Mouse (Mus musculus) left cerebral cortex, adult 8-10 months (tissue): ENCODE data around the gene Rassf7. TPM values are rescaled to one million over a fixed set of nuclear protein-coding genes. Genes with fewer than 3 reads are reported as not detected.
"Not testable (repeated sequence)": the region's sequence is repeated elsewhere in the genome, so short reads cannot be mapped to it uniquely, and the experiment has no call there.

Experiments used
- DNase-seq, 2 experiments: peaks; one replicate each; pipeline ENCODE4 v3.0.0; 2022; ENCODE audit warnings: low spot score in 2 of 2
- total RNA-seq, 4 experiments: library from RNA; stranded (reverse); gene quantifications; 2 replicates each; pipeline ENCODE4 v1.2.4; 2022

The Rassf7 gene
- total RNA-seq, 4 experiments from 2014 or later = 0.89 to 2.7 (median 2.4) TPM

- no peak for DNase-seq
These were observed 6.4 kb downstream of the Rassf7 start for GRCm38 (mm10) chr7:141222126-141222467.

DNA sequence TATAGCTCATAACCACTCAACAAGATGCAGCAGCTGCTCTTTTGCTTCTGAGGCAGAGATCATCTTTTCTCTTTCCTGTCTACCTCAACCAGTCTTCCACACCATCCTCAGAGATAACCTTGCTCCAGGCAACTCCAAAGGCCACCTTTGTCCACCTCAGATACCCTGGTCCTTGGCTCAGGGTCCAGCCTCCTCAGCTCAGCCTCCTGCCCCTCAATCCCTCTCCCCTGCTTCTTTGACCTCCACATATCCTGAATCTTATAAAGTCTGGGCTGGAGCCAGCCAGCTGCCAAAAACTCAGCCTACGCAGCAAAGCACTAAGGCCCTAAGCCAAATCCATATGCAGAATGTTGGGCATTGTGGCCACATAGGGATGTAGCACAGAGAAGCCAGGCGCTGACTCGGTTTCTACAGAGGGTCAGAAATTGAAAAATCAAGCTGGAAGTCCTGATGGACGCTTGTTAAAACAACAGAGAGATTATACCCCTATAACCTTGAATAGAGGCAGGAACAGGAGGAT is 7.1 kb downstream of the Rassf7 start:
- DNase-seq = no peak

GRCm38 (mm10) chr7:141226535-141226934 is 10.9 kb downstream of the Rassf7 start:
- no peak for DNase-seq

DNA sequence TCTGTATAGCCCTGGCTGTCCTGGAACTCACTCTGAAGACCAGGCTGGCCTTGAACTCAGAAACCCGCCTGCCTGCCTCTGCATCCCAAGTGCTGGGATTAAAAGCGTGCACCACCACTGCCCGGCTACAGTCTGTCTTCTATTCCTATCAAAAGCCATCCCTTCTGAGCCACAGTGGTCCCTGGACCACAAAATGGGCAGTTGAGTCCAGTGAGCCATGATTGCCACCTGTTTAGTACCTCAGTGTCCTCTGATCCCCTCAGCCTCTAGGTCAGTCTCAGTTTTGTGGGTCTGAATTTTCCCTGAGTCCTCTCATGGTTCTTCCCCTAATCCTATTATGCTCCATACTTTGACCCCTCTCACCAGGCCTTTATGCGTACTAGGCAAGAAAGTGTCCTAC is 12.1 kb downstream of the Rassf7 start:
- no peak for DNase-seq

- DNase-seq = peak; percentile 78 to 91
These were observed 12.8 kb downstream of the Rassf7 start, which contains the start of gene Phrf1 for GRCm38 (mm10) chr7:141228279-141229067. Gene Phrf1 (plus strand): TSS chr7:141228784.

GRCm38 (mm10) chr7:141229702-141230101 is 14.0 kb downstream of the Rassf7 start:
- no peak for DNase-seq

DNA sequence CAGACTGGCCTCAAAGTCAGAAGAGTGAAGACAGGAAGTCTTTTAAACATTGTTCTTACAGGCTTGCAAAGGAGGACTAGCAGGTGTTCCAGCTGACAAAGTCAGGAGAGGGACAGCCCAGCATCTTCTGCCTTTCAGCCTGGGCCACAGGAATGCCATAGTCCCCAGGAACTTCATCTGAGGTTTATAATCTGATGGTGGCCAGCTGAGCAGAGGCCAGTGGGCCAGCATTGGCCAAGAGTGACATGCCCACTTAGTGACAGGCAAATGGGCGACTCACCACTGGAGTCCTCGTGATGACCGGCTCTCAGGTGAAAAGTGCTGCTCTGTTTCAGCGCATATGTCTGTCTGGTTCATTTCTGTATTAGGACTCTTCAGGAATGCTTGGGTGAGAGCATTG is 14.9 kb downstream of the Rassf7 start:
- DNase-seq = no peak

GRCm38 (mm10) chr7:141231111-141231510 is 15.5 kb downstream of the Rassf7 start:
- DNase-seq = no peak

DNA sequence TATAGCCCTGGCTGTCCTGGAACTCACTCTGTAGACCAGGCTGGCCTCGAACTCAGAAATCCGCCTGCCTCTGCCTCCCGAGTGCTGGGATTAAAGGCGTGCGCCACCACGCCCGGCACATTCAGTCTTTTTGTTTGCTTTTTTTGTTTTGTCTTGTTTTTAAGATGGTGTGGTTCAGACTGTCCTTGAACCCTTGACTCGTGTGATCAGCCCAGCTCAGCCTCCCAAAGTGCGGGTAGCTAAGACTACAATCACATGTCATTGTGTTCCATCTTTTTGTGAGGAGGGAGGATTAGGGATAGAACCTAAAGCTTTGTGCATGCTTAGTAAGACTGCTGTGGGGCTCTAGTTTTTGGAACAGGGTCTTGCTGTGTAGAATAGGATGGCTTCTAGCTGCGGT is 15.9 kb downstream of the Rassf7 start:
- DNase-seq = no peak

DNA sequence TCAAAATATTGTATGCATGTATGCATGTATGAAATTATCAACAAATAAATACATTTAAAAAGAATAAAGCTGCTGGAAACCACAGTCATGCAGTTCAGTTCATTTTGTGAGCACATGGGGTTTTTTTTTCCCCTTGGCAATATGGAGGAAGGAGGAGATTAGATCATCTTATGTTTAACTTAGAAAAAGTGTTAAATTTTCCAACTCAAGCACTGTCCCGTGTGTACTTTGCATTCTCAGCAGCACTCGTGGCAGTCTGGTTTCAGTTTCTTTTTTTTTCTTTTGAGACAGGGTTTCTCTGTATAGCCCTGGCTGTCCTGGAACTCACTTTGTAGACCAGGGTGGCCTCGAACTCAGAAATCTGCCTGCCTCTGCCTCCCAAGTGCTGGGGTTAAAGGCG is 34.8 kb downstream of the Rassf7 start:
- DNase-seq = not testable (repeated sequence)

DNA sequence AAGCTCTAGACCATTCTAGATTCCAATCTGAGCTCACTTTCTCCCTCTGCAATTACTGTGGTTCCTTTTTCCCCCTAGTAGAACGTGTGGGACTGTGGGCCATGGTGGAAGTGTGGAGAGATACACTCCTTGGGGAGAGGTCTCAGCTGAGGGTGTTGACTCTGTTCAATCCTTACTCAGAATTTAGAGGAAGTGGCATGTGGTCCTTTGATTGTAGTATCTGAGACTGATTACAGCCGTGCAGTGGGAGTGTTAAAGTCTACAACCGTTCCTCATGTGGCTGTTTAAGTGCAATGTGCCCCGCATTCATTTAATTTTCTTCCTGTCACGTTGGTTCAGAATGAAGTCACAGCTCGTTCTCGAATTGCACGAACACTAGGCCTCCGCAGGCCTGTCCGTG is 40.5 kb downstream of the Rassf7 start:
- DNase-seq = no peak

- DNase-seq = no peak
These were observed 45.8 kb downstream of the Rassf7 start for GRCm38 (mm10) chr7:141261480-141261879.

DNA sequence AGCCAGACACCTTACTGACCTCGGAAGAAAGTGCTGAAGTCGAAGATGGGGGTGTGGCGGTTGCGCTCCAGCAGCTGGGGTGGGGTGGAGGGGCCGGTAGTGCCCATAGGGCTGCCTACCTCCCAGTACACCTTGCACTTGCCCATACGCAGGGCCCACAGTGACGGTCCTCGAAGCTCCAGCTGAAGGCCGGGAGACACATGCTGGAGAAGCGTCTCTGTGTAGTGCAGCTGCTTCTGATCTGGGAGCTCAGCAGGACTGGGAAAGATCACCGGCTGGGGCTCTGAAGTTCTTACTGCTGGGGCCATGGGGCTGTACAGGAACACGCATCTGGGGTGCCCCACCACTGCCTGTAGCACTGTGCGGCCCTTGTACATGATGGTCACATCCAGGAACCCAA is 48.0 kb downstream of the Rassf7 start:
- no peak for DNase-seq

DNA sequence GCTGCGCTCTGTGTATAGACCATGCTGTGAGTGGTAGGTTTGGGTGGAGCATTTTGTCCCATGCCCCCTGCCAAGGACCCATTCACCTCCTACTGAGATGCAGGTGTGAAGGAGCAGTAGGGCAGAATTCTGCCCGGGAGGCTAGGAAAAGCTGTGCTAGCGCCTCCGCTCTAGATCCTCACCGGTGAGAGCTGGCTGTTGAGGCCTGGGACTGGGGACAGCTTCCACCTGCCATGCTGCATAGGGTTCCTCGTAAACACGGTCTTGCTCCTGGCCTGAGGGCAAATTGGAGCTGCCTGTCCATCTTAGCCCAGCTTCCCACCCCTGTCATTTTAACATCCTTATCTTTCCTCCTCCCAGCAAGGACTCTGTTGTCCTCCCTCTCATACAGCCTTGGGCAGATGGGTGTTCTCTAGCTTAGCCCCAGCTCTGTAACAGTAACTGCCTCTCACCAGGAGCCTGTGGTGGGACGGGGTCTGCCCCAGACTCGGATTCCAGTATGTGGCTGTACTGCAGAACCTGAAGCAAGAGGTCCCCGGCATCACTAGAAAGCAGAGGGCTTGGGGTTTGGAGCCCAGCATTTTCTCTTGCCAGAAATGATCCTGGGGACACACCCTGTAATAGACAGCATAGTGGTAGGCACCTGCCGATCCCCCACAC is 48.5 kb downstream of the Rassf7 start:
- no peak for DNase-seq

- DNase-seq = no peak
These were observed 49.2 kb downstream of the Rassf7 start for GRCm38 (mm10) chr7:141264761-141265410.

- no peak for DNase-seq
These were observed 49.7 kb downstream of the Rassf7 start for GRCm38 (mm10) chr7:141265411-141265738.

DNA sequence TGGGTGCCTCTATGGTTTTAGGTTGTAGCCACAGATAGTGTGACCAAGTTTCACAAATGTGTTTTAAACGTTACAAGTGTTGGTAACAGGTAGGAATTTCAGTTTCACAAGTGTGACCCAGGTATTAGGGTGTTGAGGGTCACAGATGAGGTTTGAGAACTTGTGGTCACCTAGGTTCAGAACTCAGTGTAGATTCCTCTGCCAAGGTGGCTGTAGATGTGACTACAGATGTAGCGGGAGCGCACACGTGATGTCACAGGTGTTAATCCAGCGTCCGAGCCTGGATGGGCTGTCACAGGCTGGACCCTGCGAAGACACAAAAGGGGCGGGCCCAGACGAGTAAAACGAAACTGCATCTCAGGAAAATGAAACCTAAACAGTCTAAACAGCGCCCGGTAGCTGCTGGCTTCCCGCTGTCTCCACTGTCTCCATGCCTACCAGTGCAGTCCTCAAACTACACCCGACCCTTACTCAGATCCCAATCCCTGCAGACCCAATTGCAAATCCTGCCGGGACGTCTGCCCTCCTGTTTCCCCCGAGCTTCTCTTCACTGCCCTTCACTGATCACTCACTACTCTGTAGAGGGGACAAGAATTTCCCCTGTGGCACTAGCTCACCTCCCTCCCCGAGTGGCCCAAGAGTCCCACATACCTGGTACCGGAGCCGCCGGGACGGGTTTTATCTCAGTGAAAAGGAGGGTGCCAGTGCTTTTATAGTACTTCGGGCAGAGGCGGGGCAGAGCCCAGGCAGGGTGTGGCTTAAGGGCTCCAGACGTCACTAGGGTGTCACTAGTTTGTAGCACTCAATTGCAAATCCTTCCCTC is 50.3 kb downstream of the Rassf7 start, which contains the start of gene Irf7:
Gene Irf7, minus strand, starts transcription at position 743 of the 823 bp plus-strand sequence.
- no peak for DNase-seq
